Mouse (Mus musculus) embryonic facial prominence, embryonic 14.5 days (tissue): ENCODE data around the gene Lmo7. TPM values are rescaled to one million over a fixed set of nuclear protein-coding genes. Genes with fewer than 3 reads are reported as not detected.

Source experiments
- ATAC-seq: fragments of 200-750 bp; cut with Nextera tagmentation; 2 replicates; pipeline ENCODE4 v1.8.0; 2017; ENCODE audit warnings: low read depth, moderate number of reproducible peaks, moderate TSS enrichment
- DNase-seq: peaks from one replicate; pipeline ENCODE4 v3.0.0-alpha.2; 2015; ENCODE audit warnings: low spot score
- H3K27ac ChIP-seq: fragments of 300-500 bp; sonication (generic); replicated peaks from 2 replicates; pipeline ENCODE4 v1.5.1; 2014; ENCODE audit warnings: low read depth, mild to moderate bottlenecking, low read length, moderate library complexity
- H3K27me3 ChIP-seq: fragments of 300-500 bp; sonication (generic); replicated peaks from 2 replicates; pipeline ENCODE4 v1.6.1; 2014; ENCODE audit warnings: low read length; ENCODE audit not compliant: control insufficient read depth, insufficient read depth
- H3K36me3 ChIP-seq: fragments of 300-500 bp; sonication (generic); 2 replicates; pipeline ENCODE4 v1.6.1; 2014; ENCODE audit warnings: low read length, mixed read lengths; ENCODE audit not compliant: control insufficient read depth, insufficient read depth
- H3K4me1 ChIP-seq: fragments of 300-500 bp; sonication (generic); 2 replicates; pipeline ENCODE4 v1.6.1; 2014; ENCODE audit warnings: antibody characterized with exemption, low read length; ENCODE audit not compliant: control insufficient read depth, insufficient read depth
- H3K4me2 ChIP-seq: fragments of 300-500 bp; sonication (generic); 2 replicates; pipeline ENCODE4 v1.6.1; 2014; ENCODE audit warnings: low read depth, mild to moderate bottlenecking, low read length, moderate library complexity, mixed read lengths
- H3K4me3 ChIP-seq: fragments of 300-500 bp; sonication (generic); 2 replicates; pipeline ENCODE4 v1.5.1; 2014; ENCODE audit warnings: low read depth, mild to moderate bottlenecking, low read length
- H3K9ac ChIP-seq: fragments of 300-500 bp; sonication (generic); 2 replicates; pipeline ENCODE4 v1.6.1; 2014; ENCODE audit warnings: low read depth, mild to moderate bottlenecking, low read length, moderate library complexity, mixed read lengths
- H3K9me3 ChIP-seq: fragments of 300-500 bp; sonication (generic); 2 replicates; pipeline ENCODE4 v1.6.1; 2016; ENCODE audit warnings: low read length; ENCODE audit not compliant: control insufficient read depth
- WGBS: fragments of 180-500 bp; shearing (Covaris S2); extraction: QIAGEN DNeasy Blood & Tissue Kit; methylation state at CpG from one replicate; pipeline ENCODE4 v1.1.7; 2014; 5-methylcytosine and 5-hydroxymethylcytosine counted together
- polyA plus RNA-seq: library from polyadenylated mRNA; unstranded; fragments of >200 nt; fragmentation: Nextera tagmentation; extraction: Ambion mirVana; gene quantifications from 2 replicates; pipeline ENCODE4 v1.2.1, GENCODE M21; 2014

Gene Lmo7
- polyA plus RNA-seq, result 28.8 and 35.8 TPM in 2 replicates

DNA sequence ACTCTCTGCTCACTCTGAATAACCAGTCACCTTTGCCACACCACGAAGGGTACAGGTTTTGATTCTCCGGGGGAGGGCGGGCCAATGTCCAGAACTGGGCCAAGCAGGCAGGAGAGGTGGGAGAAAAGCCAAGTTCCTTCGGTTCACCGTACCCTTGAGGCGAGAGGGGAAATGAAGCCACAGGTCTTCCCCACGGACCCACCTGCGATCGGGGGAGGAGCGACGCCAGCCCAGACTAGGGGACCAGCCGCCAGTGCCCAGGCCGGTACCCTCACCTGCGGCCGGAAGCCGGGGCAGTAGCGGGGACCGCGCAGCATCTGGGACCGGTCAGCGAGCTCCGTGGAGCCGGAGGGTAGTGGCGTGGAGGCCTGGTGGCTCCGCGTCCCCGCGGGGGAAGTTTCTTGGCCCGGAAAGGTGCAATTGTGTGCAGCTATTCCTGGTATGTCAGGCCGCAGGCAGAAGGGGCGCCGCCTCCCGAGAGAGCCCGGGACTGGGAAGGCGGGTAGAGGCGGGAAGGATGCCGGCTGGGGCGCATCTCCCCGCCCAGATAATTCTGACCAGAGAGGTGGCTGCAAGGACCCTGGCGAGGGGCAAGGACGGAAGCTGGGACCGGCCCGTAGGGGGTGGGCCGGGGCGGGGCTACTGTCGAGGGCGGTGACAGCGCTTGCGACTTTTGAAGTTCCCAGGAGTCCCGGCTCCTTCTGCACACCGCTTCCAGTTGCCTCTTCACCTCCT is at the start of gene Lmo7, which contains the start of gene Gm9922:
Gene Lmo7, plus strand, starts transcription at position 721 of the 735 bp plus-strand sequence.
Gene Gm9922, minus strand, starts transcription at position 578 of the 735 bp plus-strand sequence.
- peaks cover 13% of the 10 kb centered on the region for H3K27me3 ChIP-seq
- H3K36me3 ChIP-seq, result no peaks in the 10 kb centered on the region
- peak within 1 kb of the TSS; percentile 100 for H3K4me2 ChIP-seq
- no peaks in the 10 kb centered on the region for H3K9me3 ChIP-seq
- WGBS, result 1% methylated on average over 35 of the region's 51 CpGs
- no peaks in the 10 kb centered on the region; the same call in 1 of the 2 replicates for H3K4me1 ChIP-seq
- peak within 1 kb of the TSS; percentile 74 for H3K9ac ChIP-seq
- peak within 1 kb of the TSS; percentile 75 for H3K4me3 ChIP-seq
- peak within 1 kb of the TSS; percentile 33; the same call in 1 of the 2 replicates for H3K27ac ChIP-seq
- ATAC-seq (peak; percentile 90), DNase-seq (peak; percentile 87)

DNA sequence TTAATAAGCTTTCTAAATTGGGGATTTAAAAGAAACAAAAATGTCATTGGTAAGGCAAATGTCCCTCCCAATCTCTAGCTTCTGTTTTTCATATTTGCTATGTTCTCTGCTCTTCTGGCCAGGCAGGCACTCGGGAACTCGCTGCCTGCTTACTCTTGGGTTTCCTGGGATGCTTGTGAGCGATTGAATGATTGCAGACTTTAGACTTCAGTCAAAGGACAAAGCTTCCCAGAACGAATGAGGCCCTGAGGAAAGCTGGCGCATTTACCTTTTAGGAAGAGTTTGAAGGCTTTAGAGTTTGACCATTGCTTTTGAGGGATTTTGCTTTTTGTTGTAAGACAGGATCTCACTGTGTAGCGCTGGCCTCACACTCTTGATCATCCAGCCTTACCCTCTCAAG is 42.1 kb upstream of the Lmo7 start:
- no peak overlapping the region for H3K4me3 ChIP-seq
- DNase-seq (no peak), ATAC-seq (no peak)
- no peaks in the 10 kb centered on the region for H3K4me1 ChIP-seq
- no peak overlapping the region for H3K9ac ChIP-seq
- H3K9me3 ChIP-seq, result no peaks in the 10 kb centered on the region
- H3K27me3 ChIP-seq, result no peaks in the 10 kb centered on the region
- H3K4me2 ChIP-seq, result no peak overlapping the region
- WGBS, result 85% methylated on average over 6 of the region's 6 CpGs
- 0 out of 2 replicates have a peak, but pooled peaks cover 19% of the 10 kb centered on the region for H3K36me3 ChIP-seq
- no peak overlapping the region for H3K27ac ChIP-seq

DNA sequence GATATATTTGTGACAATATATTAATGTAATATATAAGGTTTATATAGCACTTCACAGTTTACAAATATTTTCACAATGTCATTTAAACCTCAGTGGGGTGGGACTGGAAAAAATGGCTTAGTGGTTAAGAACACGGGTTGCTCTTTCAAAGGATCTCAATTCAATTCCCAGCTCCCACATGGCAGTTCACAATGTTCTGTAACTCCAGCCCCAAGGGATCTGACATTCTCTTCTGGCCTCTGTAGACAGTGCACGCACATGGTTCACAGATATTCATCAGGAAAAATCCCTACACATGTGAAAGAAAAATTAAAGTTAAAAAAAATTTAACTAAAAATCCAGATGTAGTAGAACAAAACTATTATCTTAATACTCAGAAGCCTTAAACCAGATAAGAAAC is 41.4 kb upstream of the Lmo7 start:
- H3K9ac ChIP-seq, result no peak overlapping the region
- H3K4me3 ChIP-seq, result no peak overlapping the region
- no peaks in the 10 kb centered on the region for H3K9me3 ChIP-seq
- DNase-seq, result no peak
- H3K36me3 ChIP-seq, result peaks cover 22% of the 10 kb centered on the region; the same call in 1 of the 2 replicates
- WGBS, result 76% methylated on average over 2 of the region's 2 CpGs
- no peaks in the 10 kb centered on the region for H3K4me1 ChIP-seq
- no peak overlapping the region for H3K27ac ChIP-seq
- H3K4me2 ChIP-seq, result no peak overlapping the region
- no peak for ATAC-seq
- H3K27me3 ChIP-seq, result no peaks in the 10 kb centered on the region

DNA sequence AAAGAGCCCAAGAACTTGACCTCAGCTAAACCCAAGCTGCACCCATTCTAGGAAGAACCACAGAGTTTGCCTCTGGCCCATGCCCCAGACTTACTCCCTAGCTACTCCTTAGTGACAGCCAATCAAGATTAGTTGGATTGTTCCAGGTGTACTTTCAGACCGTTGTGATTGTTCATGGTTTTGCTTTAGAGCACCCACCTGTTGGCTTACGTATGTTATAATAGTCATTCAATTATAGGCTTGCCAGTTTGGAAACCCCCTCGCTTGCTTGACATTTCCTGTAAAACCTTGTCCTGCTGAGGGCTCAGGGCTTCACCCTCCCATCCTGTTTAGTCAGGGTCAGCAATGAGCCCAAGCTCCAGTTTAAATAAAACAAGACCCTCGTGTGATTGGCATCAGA is 25.3 kb upstream of the Lmo7 start:
- Histone ChIP-seq H3K27me3 (no peaks in the 10 kb centered on the region), H3K36me3 (no peaks in the 10 kb centered on the region), H3K9ac (no peak overlapping the region), H3K4me3 (no peak overlapping the region), H3K4me1 (no peaks in the 10 kb centered on the region), H3K9me3 (no peaks in the 10 kb centered on the region), H3K27ac (no peak overlapping the region), H3K4me2 (no peak overlapping the region)
- DNase-seq (no peak), ATAC-seq (no peak)
- WGBS, result 67% methylated on average over 4 of the region's 4 CpGs

DNA sequence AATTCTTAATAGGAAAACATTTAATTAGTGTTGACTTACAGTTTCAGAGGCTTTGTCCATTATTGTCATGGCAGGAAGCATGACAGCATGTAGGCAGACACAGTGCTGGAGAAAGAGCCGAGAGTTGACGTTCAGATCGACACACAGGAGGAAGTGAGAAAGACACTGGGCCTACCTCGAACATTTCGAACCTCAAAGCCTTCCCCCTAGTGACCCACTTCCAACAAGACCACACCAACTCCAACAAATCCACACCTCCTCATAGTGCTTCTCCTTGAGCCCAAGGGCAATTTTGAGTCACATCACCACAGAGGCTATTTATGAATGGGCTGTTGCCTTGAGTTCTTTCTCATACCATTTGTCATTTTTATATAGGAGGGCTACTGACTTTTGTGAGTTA is 22.7 kb upstream of the Lmo7 start:
- ATAC-seq (no peak), DNase-seq (no peak)
- Histone ChIP-seq H3K36me3 (no peaks in the 10 kb centered on the region), H3K27me3 (no peaks in the 10 kb centered on the region), H3K27ac (no peak overlapping the region), H3K9me3 (no peaks in the 10 kb centered on the region), H3K4me2 (no peak overlapping the region), H3K9ac (no peak overlapping the region), H3K4me3 (no peak overlapping the region), H3K4me1 (no peaks in the 10 kb centered on the region)
- WGBS, result 86% methylated on average over 5 of the region's 5 CpGs

DNA sequence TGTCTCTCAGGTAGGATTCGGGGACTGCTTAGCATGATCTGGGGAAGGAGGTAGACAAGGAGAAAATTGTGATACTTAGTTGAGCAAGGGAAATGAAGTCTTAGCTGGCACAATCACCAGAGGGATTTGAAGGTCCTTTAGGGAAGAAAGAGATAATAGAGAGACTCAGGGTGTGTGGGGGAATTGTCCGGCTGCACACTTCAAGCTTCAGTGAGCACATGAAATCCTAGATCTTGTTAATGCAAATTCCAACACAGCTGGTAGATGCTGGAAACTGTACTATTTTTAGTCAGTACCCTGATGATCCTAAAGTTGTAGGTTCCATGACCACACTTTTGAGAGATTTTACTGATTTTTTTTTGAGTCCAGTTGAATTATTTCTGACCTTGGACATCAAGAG is 15.3 kb upstream of the Lmo7 start:
- ATAC-seq (no peak), DNase-seq (no peak)
- H3K27me3 ChIP-seq, result no peaks in the 10 kb centered on the region
- no peaks in the 10 kb centered on the region for H3K36me3 ChIP-seq
- no peak overlapping the region for H3K4me2 ChIP-seq
- H3K9ac ChIP-seq, result no peak overlapping the region
- no peaks in the 10 kb centered on the region for H3K4me1 ChIP-seq
- H3K9me3 ChIP-seq, result no peaks in the 10 kb centered on the region
- H3K27ac ChIP-seq, result no peak overlapping the region
- 64% methylated on average over 2 of the region's 2 CpGs for WGBS
- no peak overlapping the region for H3K4me3 ChIP-seq

DNA sequence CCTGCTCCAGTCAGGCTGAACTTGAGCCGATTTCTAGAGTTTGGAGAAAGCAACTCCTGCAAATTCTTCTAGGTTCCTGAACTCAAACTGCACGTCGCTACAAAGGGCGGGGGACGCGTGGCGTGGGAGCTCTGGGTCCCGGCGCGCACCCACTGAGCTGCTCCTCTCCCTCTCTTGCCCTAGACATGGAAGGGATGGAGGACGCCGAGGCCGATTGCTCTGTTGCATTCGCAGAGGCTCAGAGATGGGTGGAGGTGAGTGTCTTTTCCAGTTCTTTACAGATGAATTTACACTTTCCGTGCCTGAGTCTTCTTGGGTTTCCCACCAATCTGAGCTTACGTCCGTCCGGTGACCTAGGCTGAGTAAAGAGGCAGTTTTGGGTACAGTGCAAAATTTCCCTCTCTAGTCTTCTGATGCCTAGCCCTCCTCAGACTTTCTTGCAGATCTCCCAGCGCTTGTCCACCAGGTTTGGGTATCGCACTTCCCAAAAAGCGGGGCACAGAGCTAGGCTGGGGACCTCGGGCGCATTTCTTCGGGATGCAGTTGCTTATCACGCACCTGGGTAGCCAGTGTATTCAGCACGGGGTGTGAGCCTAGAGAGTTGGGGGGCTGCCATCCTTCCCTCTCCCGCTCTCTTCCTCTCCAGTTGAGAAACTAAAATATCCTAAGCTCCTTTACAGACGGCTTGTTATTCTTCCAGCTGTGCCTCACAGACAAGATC is 375 bp downstream of the Lmo7 start:
- Histone ChIP-seq H3K9ac (peak overlapping the region; percentile 74), H3K27ac (no peak overlapping the region; the same call in 1 of the 2 replicates), H3K4me2 (peak overlapping the region; percentile 100), H3K27me3 (peaks cover 13% of the 10 kb centered on the region), H3K4me1 (no peaks in the 10 kb centered on the region; the same call in 1 of the 2 replicates), H3K9me3 (no peaks in the 10 kb centered on the region), H3K36me3 (no peaks in the 10 kb centered on the region), H3K4me3 (peak overlapping the region; percentile 75)
- ATAC-seq, result peak; percentile 35; the same call in 1 of the 2 replicates
- WGBS, result 1% methylated on average over 28 of the region's 28 CpGs
- DNase-seq, result no peak

DNA sequence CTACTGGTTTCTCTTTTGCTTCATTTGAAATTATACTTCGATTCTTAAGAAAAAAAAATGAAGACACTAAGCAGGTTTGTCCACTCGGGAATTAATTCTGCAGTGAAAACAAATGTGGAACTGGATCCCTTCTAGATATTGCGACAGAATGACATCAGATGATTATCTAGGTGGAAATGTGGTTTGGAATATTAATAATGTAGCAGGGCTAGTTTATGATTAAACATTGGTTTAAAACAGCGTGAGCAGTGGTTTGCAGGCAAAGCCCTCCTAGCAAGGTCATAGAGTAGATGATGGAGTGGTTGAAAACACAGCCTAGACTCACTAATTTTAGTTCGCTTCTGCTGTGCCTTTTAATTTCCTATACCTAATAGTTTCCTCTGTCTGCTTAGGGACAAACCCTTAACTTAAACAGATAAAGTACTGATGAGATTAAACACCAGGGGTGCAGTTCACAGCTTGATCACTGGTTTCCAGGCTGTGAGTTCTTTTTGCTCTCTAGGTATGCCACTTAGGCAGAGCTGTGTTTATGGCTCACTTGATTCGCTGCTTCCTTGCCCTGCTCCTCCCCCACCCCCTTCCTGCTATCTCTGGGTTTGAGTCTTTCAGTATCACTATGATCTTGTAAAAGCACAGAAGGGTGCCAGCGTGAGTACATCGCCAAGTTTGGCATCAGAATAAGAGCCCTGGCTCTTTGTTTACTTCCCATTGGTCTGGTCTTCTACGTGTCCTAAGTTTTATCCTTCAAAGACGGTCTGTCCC is 4.0 kb downstream of the Lmo7 start:
- Histone ChIP-seq H3K4me2 (no peak overlapping the region), H3K27me3 (peaks cover 13% of the 10 kb centered on the region), H3K9ac (no peak overlapping the region), H3K4me3 (no peak overlapping the region), H3K4me1 (no peaks in the 10 kb centered on the region), H3K9me3 (no peaks in the 10 kb centered on the region), H3K27ac (no peak overlapping the region), H3K36me3 (no peaks in the 10 kb centered on the region)
- WGBS, result 31% methylated on average over 10 of the region's 10 CpGs
- ATAC-seq (no peak), DNase-seq (no peak)
